20 mouse cellular contexts compared by ENCODE assay signal in the genomic region with DNA sequence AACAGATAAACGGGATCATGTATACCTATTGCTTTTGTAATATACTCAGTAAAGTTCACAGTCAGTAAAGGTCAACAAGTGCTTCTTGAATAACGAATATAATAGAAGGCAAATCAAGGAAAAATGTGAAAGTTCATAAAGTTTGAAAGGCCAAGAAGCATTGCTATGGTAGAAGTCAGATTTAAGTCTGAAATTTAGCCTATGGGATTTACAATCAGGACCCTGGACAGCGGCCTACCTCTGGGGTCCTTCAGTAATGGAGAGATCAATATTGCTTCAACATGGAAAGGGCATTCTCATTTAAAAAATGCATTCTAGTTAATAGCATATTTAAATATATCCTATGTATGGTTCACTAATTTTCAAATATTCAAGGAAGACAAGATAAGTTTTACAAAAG. TPM values are rescaled to one million over a fixed set of nuclear protein-coding genes. Genes with fewer than 3 reads are reported as not detected.
DNase-seq lines count a peak whose midpoint lies in the region; ATAC-seq lines count a peak whose summit lies in the region.
"Had no signal": no experiment of that assay in that cellular context is flagged by ENCODE, and none has a peak within 500 bp of the region (broad histone marks: within the 10 kb centered on the region; RNA-seq: fewer than 3 reads in every experiment).

No protein-coding gene starts in this region.

- H3K27me3 ChIP-seq in hindbrain, embryonic 11.5 days (ENCODE audit: control insufficient read depth, insufficient read depth, low read length): no peaks in the 10 kb centered on the region
- no peaks in the 10 kb centered on the region for H3K27me3 ChIP-seq in hindbrain, embryonic 14.5 days (ENCODE audit: control insufficient read depth, insufficient read depth, low read length)
- H3K27me3 ChIP-seq in embryonic facial prominence, embryonic 11.5 days (ENCODE audit: control insufficient read depth, insufficient read depth, low read length): no peaks in the 10 kb centered on the region
- H3K27me3 ChIP-seq: embryonic facial prominence, embryonic 15.5 days; lung, embryonic 15.5 days; neural tube, embryonic 13.5 days had no signal

- no peaks in the 10 kb centered on the region for H3K4me1 ChIP-seq in hindbrain, embryonic 11.5 days (replicated peaks; ENCODE audit: control insufficient read depth, insufficient read depth, low read length)
- no peaks in the 10 kb centered on the region for H3K4me1 ChIP-seq in hindbrain, embryonic 14.5 days (replicated peaks; ENCODE audit: control insufficient read depth, insufficient read depth, low read length)
- H3K4me1 ChIP-seq in embryonic facial prominence, embryonic 11.5 days (ENCODE audit: control insufficient read depth, insufficient read depth, low read length): no peaks in the 10 kb centered on the region
- H3K4me1 ChIP-seq: embryonic facial prominence, embryonic 15.5 days; lung, embryonic 15.5 days; neural tube, embryonic 13.5 days had no signal

- H3K9ac ChIP-seq in hindbrain, embryonic 11.5 days (ENCODE audit: low read depth, low read length): no peak overlapping the region
- H3K9ac ChIP-seq in hindbrain, embryonic 14.5 days: no peak overlapping the region
- no peak overlapping the region for H3K9ac ChIP-seq in embryonic facial prominence, embryonic 11.5 days (replicated peaks; ENCODE audit: low read length)
- H3K9ac ChIP-seq: embryonic facial prominence, embryonic 15.5 days; lung, embryonic 15.5 days; neural tube, embryonic 13.5 days had no signal

- H3K4me2 ChIP-seq in hindbrain, embryonic 11.5 days (replicated peaks; ENCODE audit: low read depth, low read length): no peak overlapping the region
- no peak overlapping the region for H3K4me2 ChIP-seq in hindbrain, embryonic 14.5 days (replicated peaks)
- no peak overlapping the region for H3K4me2 ChIP-seq in embryonic facial prominence, embryonic 11.5 days (ENCODE audit: low read depth, low read length)
- H3K4me2 ChIP-seq: embryonic facial prominence, embryonic 15.5 days; heart, embryonic 11.5 days; liver, embryonic 11.5 days; lung, embryonic 15.5 days; neural tube, embryonic 13.5 days had no signal

- WGBS in hindbrain, embryonic 11.5 days: 59% methylated on average over 3 of the region's 3 CpGs
- 56% methylated on average over 3 of the region's 3 CpGs for WGBS in hindbrain, embryonic 14.5 days
- WGBS in embryonic facial prominence, embryonic 11.5 days: 50% methylated on average over 3 of the region's 3 CpGs

- H3K27ac ChIP-seq in hindbrain, embryonic 11.5 days (ENCODE audit: low read depth, low read length): no peak overlapping the region
- H3K27ac ChIP-seq in hindbrain, embryonic 14.5 days: no peak overlapping the region
- no peak overlapping the region for H3K27ac ChIP-seq in embryonic facial prominence, embryonic 11.5 days (replicated peaks; ENCODE audit: low read depth, low read length)
- H3K27ac ChIP-seq: embryonic facial prominence, embryonic 15.5 days; hindbrain, postnatal 0 days; lung, embryonic 15.5 days; macrophage; neural tube, embryonic 13.5 days had no signal

- peak; percentile 41 for DNase-seq in hindbrain, embryonic 11.5 days (ENCODE audit: low spot score)
- no peak for DNase-seq in hindbrain, embryonic 14.5 days (ENCODE audit: low spot score)
- DNase-seq in retina, embryonic 14.5 days (ENCODE audit: low spot score): peak; percentile 35
- DNase-seq in retina, postnatal 1 day: no peak
- peak; percentile 68 for DNase-seq in embryonic facial prominence, embryonic 11.5 days (ENCODE audit: low spot score)
- no peak for DNase-seq in gastrocnemius, postnatal 10 days
- DNase-seq: cerebellum, adult 11 months; cerebellum, postnatal 14 days; gastrocnemius, postnatal 36 days; kidney, adult 11 months; thymus, postnatal 14 days had no signal

- no peaks in the 10 kb centered on the region for H3K9me3 ChIP-seq in hindbrain, embryonic 11.5 days (ENCODE audit: control insufficient read depth, low read length)
- H3K9me3 ChIP-seq in hindbrain, embryonic 14.5 days (ENCODE audit: control insufficient read depth, low read length): peaks cover 4% of the 10 kb centered on the region
- H3K9me3 ChIP-seq in embryonic facial prominence, embryonic 11.5 days (replicated peaks; ENCODE audit: control insufficient read depth, low read length): no peaks in the 10 kb centered on the region
- H3K9me3 ChIP-seq: embryonic facial prominence, embryonic 15.5 days; lung, embryonic 15.5 days had no signal

- H3K36me3 ChIP-seq in hindbrain, embryonic 11.5 days (ENCODE audit: control insufficient read depth, insufficient read depth, low read length): no peaks in the 10 kb centered on the region
- H3K36me3 ChIP-seq in hindbrain, embryonic 14.5 days (replicated peaks; ENCODE audit: control insufficient read depth, insufficient read depth): no peaks in the 10 kb centered on the region
- H3K36me3 ChIP-seq in embryonic facial prominence, embryonic 11.5 days (replicated peaks; ENCODE audit: control insufficient read depth, insufficient read depth, low read depth, low read length): no peaks in the 10 kb centered on the region
- H3K36me3 ChIP-seq: embryonic facial prominence, embryonic 15.5 days; lung, embryonic 15.5 days; neural tube, embryonic 13.5 days had no signal

- no peak for ATAC-seq in hindbrain, embryonic 11.5 days (ENCODE audit: low FRiP score)
- no peak for ATAC-seq in hindbrain, embryonic 14.5 days (ENCODE audit: low FRiP score)
- ATAC-seq in embryonic facial prominence, embryonic 11.5 days (replicated peaks; ENCODE audit: insufficient number of reproducible peaks, low FRiP score, low TSS enrichment, low read depth): no peak
- no peak for ATAC-seq in megakaryocyte-erythroid progenitor cell, adult 5-6 weeks (replicated peaks; ENCODE audit: low FRiP score, low TSS enrichment, poor library complexity, severe bottlenecking)
- ATAC-seq: hindbrain, postnatal 0 days had no signal

- no peak overlapping the region for H3K4me3 ChIP-seq in hindbrain, embryonic 11.5 days (ENCODE audit: low read depth, low read length)
- H3K4me3 ChIP-seq in hindbrain, embryonic 14.5 days (replicated peaks; ENCODE audit: low read length): no peak overlapping the region
- no peak overlapping the region for H3K4me3 ChIP-seq in embryonic facial prominence, embryonic 11.5 days (ENCODE audit: low read depth, low read length)
- H3K4me3 ChIP-seq: embryonic facial prominence, embryonic 15.5 days; lung, embryonic 15.5 days; neural tube, embryonic 13.5 days had no signal

RNA-seq across cellular contexts. Expression of gene Sgcd, which starts 24.1 kb away (rescaled TPM):
- 1.9 and 4.3 TPM in 2 replicates for polyA plus RNA-seq in hindbrain, embryonic 11.5 days (2014; fragmentation: Nextera tagmentation; extraction: Ambion mirVana)
- 5.1 and 5.7 TPM in 2 replicates for polyA plus RNA-seq in hindbrain, embryonic 14.5 days (2014; fragmentation: Nextera tagmentation; extraction: Ambion mirVana)
- 3.2 and 3.4 TPM in 2 replicates for polyA plus RNA-seq in embryonic facial prominence, embryonic 11.5 days (2014; fragmentation: Nextera tagmentation; extraction: Ambion mirVana)
- total RNA-seq in megakaryocyte-erythroid progenitor cell, adult 5-6 weeks (2014; fragmentation: Nextera tagmentation): not detected in 2 replicates
- total RNA-seq in megakaryocyte-erythroid progenitor cell, adult 5-6 weeks (2017): not detected in 2 replicates
- 10 to 100 TPM; 79.9 to 80.3 TPM for total RNA-seq in gastrocnemius, postnatal 10 days (2021)
- total RNA-seq: monocyte, adult 5-6 weeks had no signal
- polyA plus RNA-seq: macrophage had no signal

Comparison
In these comparisons a context has a peak if more than half of its experiments do, and no peak if none do; other contexts are left out.
1. DNase-seq: peak in hindbrain, embryonic 11.5 days (single experiment), retina, embryonic 14.5 days (single experiment) and embryonic facial prominence, embryonic 11.5 days (single experiment); none in hindbrain, embryonic 14.5 days (single experiment), retina, postnatal 1 day (single experiment) and gastrocnemius, postnatal 10 days (single experiment).